Mouse (Mus musculus): Measurements from ENCODE around the gene Apobec4.

The Apobec4 gene

DNA sequence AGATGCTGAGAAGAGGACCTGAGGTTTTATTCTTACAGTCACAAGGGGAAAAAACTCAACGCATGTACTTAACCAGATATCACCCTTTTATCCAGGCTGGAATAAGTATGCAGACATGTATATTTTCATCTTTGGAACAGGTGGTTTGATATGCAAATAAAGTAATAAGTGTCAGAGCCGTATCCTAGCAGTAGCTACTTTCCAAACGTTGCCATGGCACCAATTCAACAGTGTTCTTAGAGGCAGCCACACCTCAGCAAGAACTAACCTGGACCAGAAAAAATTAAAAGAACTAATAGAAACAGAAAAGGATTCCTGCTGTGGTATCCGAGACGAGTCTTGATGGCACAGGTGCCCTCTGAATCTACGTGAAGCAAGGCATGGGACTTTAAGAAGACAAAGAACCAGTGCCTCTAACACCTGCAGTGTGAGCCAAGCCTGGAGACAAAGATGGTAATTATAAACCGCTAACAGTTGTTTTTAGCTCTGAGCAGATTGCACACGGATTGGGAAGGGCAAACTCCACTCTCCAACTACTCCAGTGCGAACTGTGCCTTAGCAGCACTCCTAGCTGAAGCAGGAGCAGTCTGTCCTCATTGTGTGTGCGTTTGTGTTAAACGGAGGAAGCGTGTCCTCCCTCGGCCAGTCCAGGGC lies at the start of gene Apobec4:
Apobec4 (plus strand) TSS at position 240 of the 654 bp plus-strand sequence.
- no peak for DNase-seq

- no peak for DNase-seq
Measured at GRCm38 (mm10) chr1:152701066-152701465, 49.3 kb upstream of the Apobec4 start.

DNA sequence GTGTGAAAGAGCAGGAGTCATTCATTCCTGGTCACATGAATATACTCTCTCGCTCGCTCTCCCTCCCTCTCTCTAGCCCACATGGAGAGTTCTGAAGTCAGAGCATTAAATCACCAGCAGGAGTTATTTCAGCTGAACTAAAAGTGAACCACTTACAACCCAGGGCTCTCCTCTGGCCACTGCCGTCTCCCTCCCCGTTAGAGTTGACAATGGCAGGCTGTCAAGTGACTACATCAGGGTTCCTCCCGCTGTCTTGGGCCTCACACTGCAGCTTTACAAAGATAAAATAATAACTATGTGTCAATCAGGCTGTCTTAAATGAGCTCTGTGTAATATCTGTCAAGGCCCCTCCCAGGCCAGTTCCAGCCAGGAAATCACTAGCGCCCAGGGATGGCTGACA lies 47.4 kb upstream of the Apobec4 start:
- no peak for DNase-seq

DNA sequence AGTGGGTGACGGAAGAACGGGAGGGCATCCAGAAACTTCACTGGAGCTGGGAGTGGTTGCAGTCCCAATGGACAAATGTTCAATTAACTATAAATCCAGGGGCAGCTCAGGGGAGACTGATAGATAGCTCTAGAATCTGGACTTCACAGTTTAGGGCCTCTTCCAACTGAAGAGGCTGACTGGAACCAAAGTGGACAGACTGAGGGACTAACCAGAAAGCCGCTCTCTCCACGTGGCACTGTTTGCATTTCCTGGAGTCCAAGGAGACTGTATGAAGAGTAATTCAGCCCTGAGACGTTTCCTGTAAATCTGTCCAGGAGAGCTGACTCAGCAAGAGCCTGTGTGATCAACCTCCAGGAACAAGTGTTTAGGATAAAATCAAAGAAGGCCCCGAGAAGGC lies 46.4 kb upstream of the Apobec4 start:
- DNase-seq = no peak

- DNase-seq = no peak
Measured at GRCm38 (mm10) chr1:152707560-152707959, 42.8 kb upstream of the Apobec4 start.

DNA sequence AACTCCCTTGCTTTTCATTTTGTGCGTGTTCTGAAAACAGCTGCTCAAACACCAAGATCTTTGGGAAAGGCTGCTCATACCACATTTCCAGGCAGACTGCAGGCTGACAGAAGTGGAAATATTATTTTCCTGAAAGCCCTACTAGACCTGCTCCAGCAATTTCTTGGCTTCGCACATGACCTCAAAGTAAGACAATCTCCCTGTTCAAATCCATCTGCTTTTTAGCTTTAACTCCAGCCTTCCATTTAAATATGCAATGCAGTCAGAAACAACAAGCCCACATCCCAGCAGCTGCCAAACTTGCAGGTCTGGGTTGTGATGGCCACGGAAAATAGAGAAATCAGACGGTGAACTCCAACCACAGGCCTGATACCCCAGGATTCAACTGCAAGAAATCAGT lies 39.3 kb upstream of the Apobec4 start:
- no peak for DNase-seq

GRCm38 (mm10) chr1:152713924-152714323 lies 36.4 kb upstream of the Apobec4 start:
- DNase-seq = no peak

GRCm38 (mm10) chr1:152714405-152714804 lies 35.9 kb upstream of the Apobec4 start:
- no peak for DNase-seq

GRCm38 (mm10) chr1:152717329-152717728 lies 33.0 kb upstream of the Apobec4 start:
- no peak for DNase-seq

GRCm38 (mm10) chr1:152718200-152718599 lies 32.2 kb upstream of the Apobec4 start:
- DNase-seq = no peak

- no peak for DNase-seq
Measured at GRCm38 (mm10) chr1:152720969-152721368, 29.4 kb upstream of the Apobec4 start.

DNA sequence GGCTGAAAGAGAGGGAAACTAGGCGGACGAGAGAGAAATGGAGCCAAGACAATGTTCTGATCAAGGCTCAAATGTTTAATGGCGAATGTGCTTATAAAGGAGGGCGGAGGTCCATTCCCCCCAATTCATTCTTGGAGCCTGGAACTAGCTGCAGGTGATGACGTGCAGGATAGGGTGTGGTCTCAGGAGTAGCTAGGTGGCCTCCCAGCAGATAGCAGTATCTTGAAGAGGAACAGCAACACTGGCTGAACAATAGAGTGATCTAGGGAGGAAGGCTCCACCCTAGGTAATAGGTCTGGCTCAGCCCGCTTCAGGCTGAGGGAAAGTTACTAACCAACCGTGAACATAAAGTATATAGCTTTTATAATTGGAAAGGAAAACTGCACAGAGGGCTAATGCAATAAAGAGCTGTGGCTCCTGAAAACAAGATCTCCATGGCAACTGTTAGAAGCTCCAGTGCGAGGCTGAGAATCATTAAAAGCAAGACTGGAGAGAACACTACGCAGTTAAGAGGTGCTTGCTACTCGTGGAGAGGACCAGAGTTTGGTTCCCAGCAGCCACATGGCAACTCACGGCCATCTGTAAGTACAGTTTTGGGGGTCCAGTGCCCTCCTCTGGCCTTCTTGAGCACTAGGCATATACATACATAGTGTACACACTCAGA lies 28.7 kb upstream of the Apobec4 start:
- no peak for DNase-seq

GRCm38 (mm10) chr1:152724286-152724685 lies 26.1 kb upstream of the Apobec4 start:
- DNase-seq = no peak

DNA sequence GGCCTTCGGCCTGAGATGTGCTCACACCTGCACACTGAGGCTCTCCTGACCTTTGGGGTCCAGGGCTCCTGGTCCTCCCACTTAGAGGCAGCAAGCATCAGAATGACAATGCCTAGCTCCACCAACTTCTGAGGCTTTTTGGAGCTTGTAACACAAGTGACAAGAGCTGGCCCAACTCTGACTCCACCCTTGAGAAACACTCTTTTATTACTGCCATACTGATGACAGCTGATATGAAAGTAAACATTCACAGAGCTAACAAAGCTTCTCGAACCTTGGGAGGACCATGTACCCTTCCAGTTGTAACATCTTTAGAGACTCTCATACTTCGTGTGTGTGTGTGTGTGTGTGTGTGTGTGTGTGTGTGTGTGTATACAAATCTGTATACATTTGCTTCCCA lies 24.3 kb upstream of the Apobec4 start:
- DNase-seq = no peak

DNA sequence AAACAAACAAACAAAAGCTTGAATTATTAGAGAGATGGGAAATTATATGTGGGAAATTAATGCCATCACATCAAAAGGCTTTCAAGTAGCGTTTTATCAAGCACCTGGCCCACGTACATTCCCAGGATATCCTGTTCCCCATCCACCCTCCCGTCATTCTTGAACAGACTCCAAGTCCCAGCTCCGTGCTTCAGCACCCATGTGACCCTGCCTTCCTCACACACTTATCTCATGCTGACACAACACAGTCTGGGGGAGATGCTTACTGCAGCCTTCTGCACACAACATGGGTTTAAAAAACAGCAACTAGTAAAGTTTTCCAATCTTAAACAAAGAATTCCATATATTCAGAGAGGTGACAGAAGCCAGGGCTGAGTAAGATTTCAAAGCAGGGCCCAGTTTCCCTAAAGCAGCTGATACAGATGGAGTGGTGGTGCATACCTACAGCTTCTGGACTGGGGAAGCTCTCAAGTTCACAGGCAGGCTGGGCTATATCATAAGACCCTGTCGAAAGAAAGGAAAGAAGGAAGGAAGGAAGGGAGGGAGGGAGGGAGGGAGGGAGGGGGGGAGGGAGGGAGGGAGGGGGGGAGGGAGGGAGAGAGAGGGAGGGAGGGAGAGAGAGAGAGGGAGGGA lies 22.6 kb upstream of the Apobec4 start:
- DNase-seq = no peak

- no peak for DNase-seq
Measured at GRCm38 (mm10) chr1:152738793-152739192, 11.6 kb upstream of the Apobec4 start.

GRCm38 (mm10) chr1:152739374-152739773 lies 11.0 kb upstream of the Apobec4 start:
- no peak for DNase-seq

DNA sequence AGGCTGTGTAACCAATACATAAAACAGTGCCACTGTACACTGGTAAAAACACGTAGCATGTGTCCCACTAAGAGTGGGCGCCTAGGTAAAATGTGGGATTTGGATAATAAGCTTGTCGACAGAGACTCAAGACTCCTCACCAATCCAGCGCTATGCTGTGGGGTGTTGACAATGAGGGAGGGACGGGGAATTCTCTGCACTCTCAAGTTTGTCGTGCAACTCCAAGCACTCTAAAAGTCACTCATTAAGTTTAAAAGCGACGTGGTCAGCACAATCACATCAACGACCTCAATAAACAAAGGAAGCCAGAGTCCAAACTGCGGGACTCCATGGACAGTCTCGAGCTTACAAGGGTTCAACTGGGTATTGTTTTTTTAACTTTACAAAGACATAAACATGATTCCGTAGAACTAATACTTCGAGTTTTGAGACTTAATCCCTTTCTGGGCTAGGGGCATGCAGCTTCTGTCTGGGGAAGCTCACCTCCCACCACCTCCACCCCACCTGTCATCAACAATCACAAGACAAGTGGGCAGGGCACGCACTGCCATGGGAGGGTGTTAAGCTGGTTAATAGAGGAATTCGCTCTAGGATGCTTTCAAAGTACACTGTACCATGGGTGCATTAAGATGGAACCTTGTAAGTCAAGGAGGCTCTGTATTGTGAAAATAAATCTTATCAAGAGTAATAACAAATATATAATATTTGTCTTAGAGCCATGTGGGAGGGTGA lies 7.1 kb upstream of the Apobec4 start:
- DNase-seq = no peak

- DNase-seq = peak; percentile 92 to 94
Measured at GRCm38 (mm10) chr1:152746426-152746825, 3.9 kb upstream of the Apobec4 start.

GRCm38 (mm10) chr1:152749276-152749675 lies 1.1 kb upstream of the Apobec4 start:
- DNase-seq = no peak

DNA sequence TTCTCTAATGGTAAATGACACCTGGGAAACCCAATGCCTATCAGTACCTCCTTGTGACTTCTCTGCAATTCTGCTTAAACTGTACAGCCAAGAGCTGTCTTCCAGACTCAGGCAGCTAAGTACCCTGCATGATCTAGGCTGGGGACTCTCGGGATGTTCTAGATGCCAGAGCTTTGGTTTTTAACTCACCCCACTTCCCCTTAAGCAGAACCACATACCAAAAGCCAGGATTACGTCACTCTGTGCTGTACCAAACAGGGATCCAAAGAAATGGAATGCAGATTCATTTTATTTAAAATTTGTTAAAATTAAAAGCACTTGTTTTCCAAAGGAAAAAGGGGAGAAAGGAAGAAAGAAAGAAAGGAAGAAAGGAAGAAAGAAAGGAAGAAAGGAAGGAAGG lies 11.4 kb downstream of the Apobec4 start:
- DNase-seq = no peak

- DNase-seq = peak; percentile 99
Measured at GRCm38 (mm10) chr1:152766032-152766772, 15.9 kb downstream of the Apobec4 start, which contains the start of the genes Rgl1 and Arpc5. TSS of gene Rgl1 (minus strand) at chr1:152766351. TSS of gene Arpc5 (plus strand) at chr1:152766542.

Measured in cerebellum, postnatal 14 days (tissue).